8 mouse cellular contexts compared by ENCODE assay signal in genomic region chr16:37011061-37011921, GRCm38 (mm10). TPM values are rescaled to one million over a fixed set of nuclear protein-coding genes. Genes with fewer than 3 reads are reported as not detected.
A peak's percentile ranks its signal among the peaks of the same experiment; 100 is the strongest.
DNase-seq lines count a peak whose midpoint lies in the region; ATAC-seq lines count a peak whose summit lies in the region.

TSS of gene Polq (plus strand) at chr16:37011786.

- H3K36me3 ChIP-seq in heart, embryonic 13.5 days = peaks cover 18% of the 10 kb centered on the region
- peaks cover 26% of the 10 kb centered on the region for H3K36me3 ChIP-seq in liver, embryonic 12.5 days
- H3K36me3 ChIP-seq in stomach, embryonic 15.5 days = no peaks in the 10 kb centered on the region

- peak; percentile 96 for DNase-seq in CD4-positive, CD25-positive, alpha-beta regulatory T cell, adult 2 months (ENCODE audit: low read depth, low spot score)
- DNase-seq in fat pad, adult 2 months (ENCODE audit: extremely low read depth, low read depth, low spot score) = peak; percentile 30
- DNase-seq in kidney, postnatal 10 days = peak; percentile 95
- DNase-seq in natural killer cell, adult 2 months (ENCODE audit: low spot score in 2 of 2) = peak; percentile 91 to 92

- H3K27me3 ChIP-seq in heart, embryonic 13.5 days (replicated peaks) = no peaks in the 10 kb centered on the region
- no peaks in the 10 kb centered on the region; the same call in 1 of the 2 replicates for H3K27me3 ChIP-seq in liver, embryonic 12.5 days (replicated peaks)
- no peaks in the 10 kb centered on the region for H3K27me3 ChIP-seq in stomach, embryonic 15.5 days (replicated peaks)

- peak within 1 kb of the TSS; percentile 87 for H3K4me2 ChIP-seq in heart, embryonic 13.5 days
- peak within 1 kb of the TSS; percentile 82 for H3K4me2 ChIP-seq in liver, embryonic 12.5 days
- H3K4me2 ChIP-seq in stomach, embryonic 15.5 days = peak within 1 kb of the TSS; percentile 94

- H3K9me3 ChIP-seq in heart, embryonic 13.5 days = no peaks in the 10 kb centered on the region
- H3K9me3 ChIP-seq in liver, embryonic 12.5 days (replicated peaks) = no peaks in the 10 kb centered on the region
- no peaks in the 10 kb centered on the region for H3K9me3 ChIP-seq in stomach, embryonic 15.5 days

- H3K9ac ChIP-seq in heart, embryonic 13.5 days = peak within 1 kb of the TSS; percentile 88
- H3K9ac ChIP-seq in liver, embryonic 12.5 days = peak within 1 kb of the TSS; percentile 93
- peak within 1 kb of the TSS; percentile 77; the same call in 1 of the 2 replicates for H3K9ac ChIP-seq in stomach, embryonic 15.5 days

- WGBS in heart, embryonic 13.5 days = 2% methylated on average over 30 of the region's 30 CpGs
- WGBS in liver, embryonic 12.5 days (ENCODE audit: insufficient replicate concordance) = 2% methylated on average over 30 of the region's 30 CpGs
- 3% methylated on average over 30 of the region's 30 CpGs for WGBS in stomach, embryonic 15.5 days

- peak; percentile 78; the same call in 1 of the 2 replicates for ATAC-seq in heart, embryonic 13.5 days (ENCODE audit: extremely low read depth, insufficient number of reproducible peaks, low FRiP score, low TSS enrichment)
- peak; percentile 97 for ATAC-seq in liver, embryonic 12.5 days
- peak; percentile 97 for ATAC-seq in stomach, embryonic 15.5 days (ENCODE audit: insufficient read depth, low FRiP score, low read depth)

- peak within 1 kb of the TSS; percentile 72 for H3K4me3 ChIP-seq in brown adipose tissue, adult 24 weeks (ENCODE audit: insufficient read depth, low read depth, low read length)
- H3K4me3 ChIP-seq in heart, embryonic 13.5 days = peak within 1 kb of the TSS; percentile 93
- peak within 1 kb of the TSS; percentile 99 for H3K4me3 ChIP-seq in liver, embryonic 12.5 days
- peak within 1 kb of the TSS; percentile 77 for H3K4me3 ChIP-seq in stomach, embryonic 15.5 days (replicated peaks)

- no peak within 1 kb of the TSS; the same call in 1 of the 2 replicates for H3K27ac ChIP-seq in brown adipose tissue, adult 24 weeks (replicated peaks; ENCODE audit: low read depth, low read length)
- peak within 1 kb of the TSS; percentile 70 for H3K27ac ChIP-seq in heart, embryonic 13.5 days (replicated peaks)
- peak within 1 kb of the TSS; percentile 78 for H3K27ac ChIP-seq in liver, embryonic 12.5 days
- H3K27ac ChIP-seq in stomach, embryonic 15.5 days = no peak within 1 kb of the TSS

- H3K4me1 ChIP-seq in brown adipose tissue, adult 24 weeks (ENCODE audit: control insufficient read depth, insufficient read depth, insufficient read length, low read length) = no peaks in the 10 kb centered on the region; the same call in 1 of the 2 replicates
- peaks cover 20% of the 10 kb centered on the region for H3K4me1 ChIP-seq in heart, embryonic 13.5 days
- H3K4me1 ChIP-seq in liver, embryonic 12.5 days = peaks cover 34% of the 10 kb centered on the region
- H3K4me1 ChIP-seq in stomach, embryonic 15.5 days = peaks cover 11% of the 10 kb centered on the region; the same call in 1 of the 2 replicates

RNA-seq across cellular contexts. Expression of gene Polq, which starts in this region (rescaled TPM):
- not detected in 2 replicates for polyA plus RNA-seq in brown adipose tissue, adult 24 weeks (2012; ENCODE audit: insufficient read depth, insufficient read length, missing spikeins)
- 4.4 and 5.5 TPM in 2 replicates for polyA plus RNA-seq in heart, embryonic 13.5 days (2015; fragmentation: Nextera tagmentation; extraction: Ambion mirVana)
- polyA plus RNA-seq in liver, embryonic 12.5 days (2016; fragmentation: Nextera tagmentation; extraction: Ambion mirVana) = 14.9 and 15.2 TPM in 2 replicates
- 6.6 and 6.8 TPM in 2 replicates for polyA plus RNA-seq in stomach, embryonic 15.5 days (2015; fragmentation: Nextera tagmentation; extraction: Ambion mirVana)

Comparison
In these comparisons a context has a peak if more than half of its experiments do, and no peak if none do; other contexts are left out.
1. DNase-seq: peak in every context shown above with its lines; median percentile 96 in CD4-positive, CD25-positive, alpha-beta regulatory T cell, adult 2 months; 95 in kidney, postnatal 10 days; 92 in natural killer cell, adult 2 months; 30 in fat pad, adult 2 months.
2. H3K27ac ChIP-seq: peak in heart, embryonic 13.5 days (single experiment) and liver, embryonic 12.5 days (single experiment); none in brown adipose tissue, adult 24 weeks (single experiment) and stomach, embryonic 15.5 days (single experiment).
3. Peak in every context shown above with its lines, with median percentiles within 50 percentile points of each other: H3K4me3 ChIP-seq, ATAC-seq, H3K4me2 ChIP-seq and H3K9ac ChIP-seq.